Mouse (Mus musculus) cerebellum, postnatal 10 days (tissue): ENCODE results near the gene Por.

ENCODE experiments used
- DNase-seq, 2 experiments: peaks; one replicate each; pipeline ENCODE4 v3.0.0; 2021; ENCODE audit warnings: mixed read lengths in 2 of 2

Gene Por

GRCm38 (mm10) chr5:135703431-135703830 lies 33.6 kb downstream of the Por start:
- DNase-seq: no peak

GRCm38 (mm10) chr5:135705383-135705782 lies 35.5 kb downstream of the Por start:
- DNase-seq: no peak

GRCm38 (mm10) chr5:135707039-135707438 lies 37.2 kb downstream of the Por start:
- DNase-seq: no peak

GRCm38 (mm10) chr5:135707855-135708254 lies 38.0 kb downstream of the Por start:
- no peak for DNase-seq

GRCm38 (mm10) chr5:135709716-135710115 lies 39.9 kb downstream of the Por start:
- DNase-seq: no peak

- DNase-seq: no peak
These were observed 40.9 kb downstream of the Por start for GRCm38 (mm10) chr5:135710599-135711214.

GRCm38 (mm10) chr5:135711582-135712355 lies 41.9 kb downstream of the Por start:
- DNase-seq: no peak

GRCm38 (mm10) chr5:135712803-135713202 lies 43.0 kb downstream of the Por start:
- no peak for DNase-seq

GRCm38 (mm10) chr5:135713441-135714218 lies 43.8 kb downstream of the Por start:
- DNase-seq: peak; percentile 80 to 82

- DNase-seq: peak; percentile 34 to 36
These were observed 45.8 kb downstream of the Por start for GRCm38 (mm10) chr5:135715624-135716023.

GRCm38 (mm10) chr5:135719586-135720120 lies 49.8 kb downstream of the Por start:
- no peak for DNase-seq

GRCm38 (mm10) chr5:135720121-135720520 lies 50.3 kb downstream of the Por start:
- DNase-seq: no peak

GRCm38 (mm10) chr5:135721076-135721475 lies 51.2 kb downstream of the Por start:
- no peak for DNase-seq

GRCm38 (mm10) chr5:135722121-135722520 lies 52.3 kb downstream of the Por start:
- peak; percentile 85 to 88 for DNase-seq

GRCm38 (mm10) chr5:135723165-135723751 lies 53.4 kb downstream of the Por start:
- DNase-seq: no peak

GRCm38 (mm10) chr5:135724536-135725322 lies 54.9 kb downstream of the Por start:
- peak; percentile 39 to 59 for DNase-seq

GRCm38 (mm10) chr5:135725391-135725841 lies 55.6 kb downstream of the Por start:
- DNase-seq: no peak

GRCm38 (mm10) chr5:135725991-135726390 lies 56.2 kb downstream of the Por start:
- no peak for DNase-seq

GRCm38 (mm10) chr5:135726641-135727346 lies 57.0 kb downstream of the Por start:
- no peak for DNase-seq

GRCm38 (mm10) chr5:135727871-135728270 lies 58.0 kb downstream of the Por start:
- DNase-seq: no peak

- no peak for DNase-seq
These were observed 58.5 kb downstream of the Por start for GRCm38 (mm10) chr5:135728361-135728760.
